Mouse (Mus musculus): ENCODE results near the gene Nfia. TPM values are rescaled to one million over a fixed set of nuclear protein-coding genes. Genes with fewer than 3 reads are reported as not detected.

Nfia gene
- polyA plus RNA-seq, 1 experiment from 2014 or later: 17.6 TPM

DNA sequence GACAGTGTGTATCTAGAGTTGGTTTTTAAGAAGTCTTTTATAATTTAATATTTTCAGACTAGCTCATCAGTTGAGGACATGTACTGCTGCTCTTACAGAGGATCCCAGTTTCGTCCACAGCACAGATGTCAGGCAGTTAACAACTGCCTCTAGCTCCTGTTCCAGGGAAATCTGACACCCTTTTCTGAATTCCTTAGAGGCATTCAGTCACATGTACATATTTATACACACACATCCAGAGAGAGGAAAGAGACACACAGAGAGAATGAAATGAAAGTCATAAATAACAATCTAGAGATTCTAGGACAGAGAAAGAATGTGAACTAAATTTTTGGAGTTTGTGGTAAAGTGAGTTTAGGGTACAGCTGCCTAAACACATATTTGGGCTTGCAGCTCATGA, 308.1 kb downstream of the Nfia start:
- peaks cover 4% of the 10 kb centered on the region for H3K4me1 ChIP-seq
- no peaks in the 10 kb centered on the region for H3K27me3 ChIP-seq (ENCODE audit: poor library complexity, severe bottlenecking)
- no peak overlapping the region for H3K4me3 ChIP-seq
- no peak for DNase-seq (ENCODE audit: extremely low spot score, low spot score)
- no peaks in the 10 kb centered on the region for H3K36me3 ChIP-seq (replicated peaks)
- H3K27ac ChIP-seq: no peak overlapping the region
- H3K9me3 ChIP-seq: no peaks in the 10 kb centered on the region
- 39% methylated on average over 1 of the region's 1 CpGs for WGBS

DNA sequence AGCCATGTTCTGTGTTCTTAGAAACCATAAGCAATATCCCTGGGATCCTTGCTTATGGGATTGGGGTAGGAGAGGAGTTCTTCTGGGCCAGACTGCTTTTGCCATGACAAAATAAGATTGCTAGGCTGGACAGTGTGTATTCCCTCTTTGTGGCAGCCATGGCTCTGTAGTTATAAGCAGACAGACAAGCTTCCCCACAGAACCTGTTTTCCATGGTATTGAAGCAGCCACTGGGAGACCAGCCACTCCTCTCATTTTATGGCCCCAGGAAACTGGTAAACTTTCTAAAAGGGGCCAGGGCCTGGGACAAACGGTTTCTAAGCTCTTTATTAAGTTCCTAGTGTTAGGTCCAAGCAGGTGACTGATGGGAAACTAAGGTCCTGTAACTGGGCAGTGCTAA, 309.4 kb downstream of the Nfia start:
- H3K4me1 ChIP-seq: peaks cover 7% of the 10 kb centered on the region
- 56% methylated on average over 1 of the region's 1 CpGs for WGBS
- H3K27ac ChIP-seq: no peak overlapping the region
- no peak for DNase-seq (ENCODE audit: extremely low spot score, low spot score)
- no peaks in the 10 kb centered on the region for H3K27me3 ChIP-seq (ENCODE audit: poor library complexity, severe bottlenecking)
- no peaks in the 10 kb centered on the region for H3K36me3 ChIP-seq (replicated peaks)
- no peak overlapping the region for H3K4me3 ChIP-seq
- H3K9me3 ChIP-seq: no peaks in the 10 kb centered on the region

DNA sequence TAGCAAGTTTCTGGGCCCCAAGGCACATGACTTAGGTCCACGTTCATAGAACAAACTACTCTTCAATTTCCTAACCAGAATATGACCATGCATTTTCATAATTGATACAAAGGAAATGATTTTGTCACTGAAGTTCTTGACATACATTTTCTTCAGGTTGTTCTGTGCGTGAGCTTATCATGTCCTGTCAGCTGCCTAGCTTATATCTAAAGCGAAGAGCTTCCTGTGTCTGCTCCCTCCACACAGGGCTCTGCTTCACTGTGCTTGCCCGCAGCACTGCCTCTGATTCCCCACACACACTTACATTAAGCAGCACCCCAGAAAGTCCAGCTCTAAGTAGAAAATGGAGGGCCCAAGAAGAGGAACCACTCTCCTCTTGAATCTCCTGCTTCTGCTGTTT, 310.0 kb downstream of the Nfia start:
- Histone ChIP-seq H3K9me3 (no peaks in the 10 kb centered on the region), H3K4me3 (no peak overlapping the region), H3K27me3 (ENCODE audit: poor library complexity, severe bottlenecking) (no peaks in the 10 kb centered on the region), H3K4me1 (peaks cover 9% of the 10 kb centered on the region), H3K27ac (no peak overlapping the region), H3K36me3 (replicated peaks) (no peaks in the 10 kb centered on the region)
- DNase-seq (ENCODE audit: extremely low spot score, low spot score): no peak
- 92% methylated on average over 4 of the region's 4 CpGs for WGBS

DNA sequence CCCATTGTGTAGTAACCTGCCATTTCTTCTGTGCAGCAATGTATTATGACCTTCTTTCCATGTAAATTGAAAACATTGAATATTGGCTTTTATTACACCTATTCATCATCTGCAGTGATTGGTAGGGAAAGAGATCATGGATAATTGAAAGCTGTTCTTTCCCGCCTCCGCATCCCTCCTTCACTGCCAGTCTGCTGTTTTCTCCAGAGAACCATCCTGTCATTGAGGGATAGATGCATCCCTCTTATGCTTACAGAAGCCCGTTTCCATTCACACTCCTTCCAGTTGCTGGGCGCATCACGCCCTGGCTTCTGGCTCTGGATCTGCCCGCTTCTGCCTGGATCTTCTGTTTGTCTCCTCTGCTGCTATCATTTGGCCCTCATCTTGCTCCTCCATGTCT, 312.5 kb downstream of the Nfia start:
- Histone ChIP-seq H3K4me3 (no peak overlapping the region), H3K27ac (no peak overlapping the region), H3K36me3 (replicated peaks) (no peaks in the 10 kb centered on the region), H3K27me3 (ENCODE audit: poor library complexity, severe bottlenecking) (no peaks in the 10 kb centered on the region), H3K4me1 (peaks cover 14% of the 10 kb centered on the region), H3K9me3 (no peaks in the 10 kb centered on the region)
- DNase-seq (ENCODE audit: extremely low spot score, low spot score): no peak
- 95% methylated on average over 6 of the region's 6 CpGs for WGBS

DNA sequence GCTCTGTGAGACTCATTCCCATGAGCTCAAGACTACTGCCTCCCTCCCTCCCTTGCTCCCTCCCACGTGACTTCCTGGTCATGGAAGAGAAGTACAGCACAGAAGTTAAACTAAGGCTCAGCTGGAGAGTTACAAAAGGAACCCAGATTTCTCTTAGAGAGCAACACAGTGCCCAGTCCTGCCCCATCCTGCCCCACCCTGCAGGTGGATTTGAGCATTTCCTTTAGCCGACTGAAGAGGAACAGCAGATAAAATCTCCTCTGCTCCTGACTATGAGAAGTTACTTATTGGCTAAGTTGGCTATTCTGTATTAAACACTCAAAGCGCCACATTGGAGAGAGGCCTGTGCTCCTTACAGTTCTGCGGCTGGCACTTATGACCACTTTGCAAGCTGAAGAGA, 314.4 kb downstream of the Nfia start:
- Histone ChIP-seq H3K4me1 (peaks cover 27% of the 10 kb centered on the region), H3K27ac (no peak overlapping the region), H3K27me3 (ENCODE audit: poor library complexity, severe bottlenecking) (peaks cover 9% of the 10 kb centered on the region), H3K9me3 (no peaks in the 10 kb centered on the region), H3K36me3 (replicated peaks) (no peaks in the 10 kb centered on the region), H3K4me3 (no peak overlapping the region)
- WGBS: 74% methylated on average over 4 of the region's 4 CpGs
- DNase-seq (ENCODE audit: extremely low spot score, low spot score): no peak

DNA sequence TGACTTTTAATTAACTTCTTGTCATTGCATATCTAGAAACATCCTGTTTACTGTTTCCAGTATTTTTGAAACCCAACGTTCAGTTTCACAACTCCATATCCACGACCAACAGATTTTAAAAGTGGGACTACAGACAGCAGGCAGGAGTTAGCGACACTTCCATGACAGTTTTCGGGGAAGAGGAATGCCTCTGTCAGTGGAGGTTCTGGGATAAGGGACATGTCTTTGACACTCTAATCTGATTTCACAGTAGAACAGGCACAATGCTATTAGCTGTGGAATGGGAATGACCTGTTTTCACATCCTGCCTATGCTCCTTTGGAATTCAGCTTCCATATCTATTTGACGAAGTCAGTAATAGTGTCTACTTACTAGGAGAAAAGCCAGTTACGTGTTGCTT, 317.5 kb downstream of the Nfia start:
- H3K27ac ChIP-seq: no peak overlapping the region
- H3K4me1 ChIP-seq: peaks cover 54% of the 10 kb centered on the region
- no peak overlapping the region for H3K4me3 ChIP-seq
- whole genome bisulfite sequencing: 59% methylated on average over 6 of the region's 6 CpGs
- H3K36me3 ChIP-seq (replicated peaks): no peaks in the 10 kb centered on the region
- H3K27me3 ChIP-seq (ENCODE audit: poor library complexity, severe bottlenecking): peaks cover 39% of the 10 kb centered on the region
- no peak for DNase-seq (ENCODE audit: extremely low spot score, low spot score)
- H3K9me3 ChIP-seq: no peaks in the 10 kb centered on the region

DNA sequence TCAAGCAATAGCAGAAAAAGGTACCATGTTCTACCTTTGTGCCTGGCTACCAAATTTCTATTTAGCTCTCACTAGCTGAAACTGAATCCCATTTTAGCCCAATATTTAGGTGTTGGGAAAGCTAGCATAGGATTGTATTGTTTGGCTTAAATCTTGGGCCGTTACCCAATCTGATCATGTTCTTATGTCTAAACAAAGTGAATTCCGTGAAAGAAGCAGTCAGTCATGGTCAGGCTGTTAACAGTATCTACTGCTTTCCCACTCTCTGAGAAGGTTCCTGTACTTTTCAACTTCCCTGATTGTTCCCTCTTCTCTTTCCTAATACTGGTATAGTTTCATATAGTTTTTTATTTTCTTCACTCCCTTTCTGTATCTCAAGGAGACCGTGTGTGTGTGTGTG, 318.1 kb downstream of the Nfia start:
- DNase-seq (ENCODE audit: extremely low spot score, low spot score): no peak
- 78% methylated on average over 3 of the region's 3 CpGs for WGBS
- Histone ChIP-seq H3K36me3 (replicated peaks) (no peaks in the 10 kb centered on the region), H3K4me1 (peaks cover 54% of the 10 kb centered on the region), H3K9me3 (no peaks in the 10 kb centered on the region), H3K4me3 (no peak overlapping the region), H3K27me3 (ENCODE audit: poor library complexity, severe bottlenecking) (peaks cover 45% of the 10 kb centered on the region), H3K27ac (no peak overlapping the region)

DNA sequence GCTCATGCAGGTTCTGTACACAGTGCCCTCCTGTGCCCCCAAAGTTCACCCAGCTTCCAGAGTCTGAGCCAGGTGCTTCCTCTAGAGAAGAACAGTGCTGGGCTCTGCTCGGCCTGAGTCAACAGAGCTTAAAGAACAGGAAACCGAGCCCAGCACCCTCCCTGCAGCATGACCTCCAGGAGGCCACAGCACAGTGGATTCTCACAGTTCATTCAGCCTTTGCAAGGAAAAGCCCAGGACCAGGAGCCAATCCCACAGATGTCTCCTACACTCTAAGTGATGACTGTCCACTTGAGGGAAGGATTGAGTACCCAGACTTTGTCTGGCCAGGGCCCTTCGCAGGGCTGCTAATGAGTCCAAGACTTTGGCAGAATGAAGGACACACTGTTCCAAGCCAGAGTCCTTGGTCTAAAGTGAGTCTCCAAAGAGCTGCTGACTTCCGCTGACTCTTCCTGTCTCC, 318.9 kb downstream of the Nfia start:
- 56% methylated on average over 4 of the region's 4 CpGs for WGBS

DNA sequence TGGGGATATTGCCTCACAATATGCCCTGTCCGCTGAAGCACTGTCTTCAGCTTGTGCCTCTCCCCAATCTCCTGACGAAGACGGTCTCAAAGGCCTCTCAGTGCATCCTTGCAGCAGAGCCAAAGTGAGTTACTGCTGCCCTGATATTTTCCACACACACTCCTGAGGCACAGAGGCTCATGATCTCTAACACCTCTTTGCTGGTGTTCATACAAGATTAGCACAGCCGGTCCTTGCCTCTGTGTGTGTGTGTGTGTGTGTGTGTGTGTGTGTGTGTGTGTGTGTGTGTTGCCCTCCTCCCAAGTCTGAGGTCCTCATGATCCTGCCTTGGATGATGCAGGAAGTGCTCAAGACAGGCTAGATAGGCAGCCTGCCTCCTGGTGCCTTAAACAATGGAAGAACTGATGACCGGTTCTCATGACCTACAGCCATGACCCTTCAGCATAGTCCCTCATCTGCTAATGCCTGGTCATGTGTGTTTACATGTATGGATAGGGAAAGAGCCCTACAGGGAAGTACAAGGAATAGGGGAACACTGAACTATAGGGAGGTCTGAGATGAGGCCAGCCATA, 319.5 kb downstream of the Nfia start:
- H3K9me3 ChIP-seq: no peaks in the 10 kb centered on the region
- peaks cover 56% of the 10 kb centered on the region for H3K27me3 ChIP-seq (ENCODE audit: poor library complexity, severe bottlenecking)
- H3K36me3 ChIP-seq (replicated peaks): no peaks in the 10 kb centered on the region
- DNase-seq (ENCODE audit: extremely low spot score, low spot score): no peak
- peaks cover 50% of the 10 kb centered on the region for H3K4me1 ChIP-seq
- H3K27ac ChIP-seq: peak overlapping the region; percentile 61
- H3K4me3 ChIP-seq: no peak overlapping the region
- 83% methylated on average over 5 of the region's 5 CpGs for WGBS

More for the DNA sequence above, 318.9 kb downstream of the Nfia start:
- Histone ChIP-seq H3K27me3 (ENCODE audit: poor library complexity, severe bottlenecking) (peaks cover 52% of the 10 kb centered on the region), H3K4me3 (no peak overlapping the region), H3K36me3 (replicated peaks) (no peaks in the 10 kb centered on the region), H3K27ac (peak overlapping the region; percentile 61), H3K4me1 (peaks cover 54% of the 10 kb centered on the region), H3K9me3 (no peaks in the 10 kb centered on the region)
- no peak for DNase-seq (ENCODE audit: extremely low spot score, low spot score)

DNA sequence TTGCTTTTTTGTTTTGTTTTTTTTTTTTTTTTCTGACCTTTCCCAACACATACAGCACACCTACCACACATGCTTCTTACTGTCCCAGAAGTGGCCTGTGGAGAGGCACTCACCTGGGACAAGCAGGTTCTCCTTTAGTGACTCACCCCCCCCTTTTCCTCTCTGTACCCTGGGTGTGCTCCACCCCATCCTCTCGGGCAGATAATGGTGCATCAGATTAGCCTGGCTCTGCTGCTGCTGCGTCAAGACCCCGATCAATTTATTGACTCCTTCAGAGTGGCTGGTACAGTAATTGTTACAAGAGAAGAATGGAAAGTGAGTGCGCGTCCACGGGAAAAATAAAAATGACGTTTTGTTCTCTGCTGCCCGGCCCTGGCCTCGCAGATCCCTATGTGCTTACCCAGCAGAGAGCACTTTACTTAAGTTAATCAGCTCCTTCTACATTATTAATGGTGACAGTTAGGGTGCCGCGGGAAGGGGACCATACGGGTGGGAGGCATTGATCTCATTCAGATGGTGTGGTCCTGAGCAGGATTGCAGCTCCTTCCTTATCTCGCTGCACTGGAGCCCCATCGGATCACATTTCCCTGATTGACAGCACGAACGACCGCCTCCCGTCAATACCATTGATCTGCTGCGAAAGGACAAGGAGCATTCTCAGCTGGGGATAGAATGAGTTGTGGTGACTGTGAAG, 321.7 kb downstream of the Nfia start:
- no peaks in the 10 kb centered on the region for H3K9me3 ChIP-seq
- 18% methylated on average over 19 of the region's 19 CpGs for WGBS
- H3K4me1 ChIP-seq: peaks cover 50% of the 10 kb centered on the region
- peaks cover 66% of the 10 kb centered on the region for H3K27me3 ChIP-seq (ENCODE audit: poor library complexity, severe bottlenecking)
- H3K36me3 ChIP-seq (replicated peaks): no peaks in the 10 kb centered on the region; the same call in 1 of the 2 replicates
- no peak overlapping the region for H3K4me3 ChIP-seq
- 0 out of 2 replicates have a peak overlapping the region, but pooled peaks have one; percentile 20 for H3K27ac ChIP-seq
- no peak for DNase-seq (ENCODE audit: extremely low spot score, low spot score)

DNA sequence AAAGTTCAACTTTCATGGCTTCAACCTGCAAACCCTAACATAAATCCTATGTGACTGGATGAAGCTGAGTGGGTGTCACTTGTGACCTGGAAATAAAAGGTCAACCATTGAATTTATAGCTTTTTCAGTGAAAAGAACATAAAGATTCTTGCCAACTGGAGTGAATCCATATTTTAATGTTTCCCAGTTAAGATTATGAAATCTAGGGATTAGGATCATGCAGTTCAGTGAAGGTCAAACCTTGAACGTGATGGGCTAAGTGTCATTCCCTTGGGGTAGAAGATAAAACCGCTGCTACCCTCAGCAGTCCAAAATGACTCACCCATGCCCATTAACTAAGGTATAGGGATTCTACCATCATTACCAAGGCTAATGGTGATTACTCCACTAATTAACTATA, 322.5 kb downstream of the Nfia start:
- Histone ChIP-seq H3K4me1 (peaks cover 52% of the 10 kb centered on the region), H3K27me3 (ENCODE audit: poor library complexity, severe bottlenecking) (peaks cover 66% of the 10 kb centered on the region), H3K4me3 (no peak overlapping the region), H3K27ac (no peak overlapping the region), H3K9me3 (no peaks in the 10 kb centered on the region), H3K36me3 (replicated peaks) (no peaks in the 10 kb centered on the region; the same call in 1 of the 2 replicates)
- DNase-seq (ENCODE audit: extremely low spot score, low spot score): no peak
- WGBS: 75% methylated on average over 2 of the region's 2 CpGs

DNA sequence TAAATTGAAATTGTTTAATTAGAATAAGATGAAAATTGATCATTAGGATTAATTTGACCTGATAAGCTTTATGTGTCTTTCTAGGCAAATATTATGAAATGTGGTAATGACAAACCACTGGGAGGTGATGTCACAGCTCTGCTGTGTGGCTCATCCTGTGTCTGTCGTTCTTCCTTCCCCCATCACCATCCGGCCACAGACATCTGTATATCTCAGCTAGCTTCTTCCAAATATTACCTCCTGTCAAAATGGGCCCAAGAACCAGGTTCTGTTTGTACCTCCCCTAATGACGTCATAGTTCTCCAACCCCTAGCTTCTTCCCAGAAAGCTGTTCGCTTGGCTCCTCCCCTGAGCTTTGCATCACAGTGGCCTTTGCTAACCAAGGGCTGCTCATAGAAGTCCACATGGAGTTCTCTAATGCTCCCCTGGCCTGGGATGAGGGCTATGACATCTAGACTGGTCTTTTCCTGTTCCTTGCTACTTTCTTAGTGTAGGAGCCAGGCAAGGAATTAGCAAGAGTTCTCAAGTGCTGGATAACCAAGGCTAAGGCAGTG, 324.6 kb downstream of the Nfia start:
- Histone ChIP-seq H3K9me3 (no peaks in the 10 kb centered on the region), H3K27ac (no peak overlapping the region), H3K27me3 (ENCODE audit: poor library complexity, severe bottlenecking) (peaks cover 71% of the 10 kb centered on the region), H3K36me3 (replicated peaks) (no peaks in the 10 kb centered on the region; the same call in 1 of the 2 replicates), H3K4me3 (no peak overlapping the region), H3K4me1 (peaks cover 53% of the 10 kb centered on the region)
- DNase-seq (ENCODE audit: extremely low spot score, low spot score): no peak
- 84% methylated on average over 4 of the region's 4 CpGs for WGBS

DNA sequence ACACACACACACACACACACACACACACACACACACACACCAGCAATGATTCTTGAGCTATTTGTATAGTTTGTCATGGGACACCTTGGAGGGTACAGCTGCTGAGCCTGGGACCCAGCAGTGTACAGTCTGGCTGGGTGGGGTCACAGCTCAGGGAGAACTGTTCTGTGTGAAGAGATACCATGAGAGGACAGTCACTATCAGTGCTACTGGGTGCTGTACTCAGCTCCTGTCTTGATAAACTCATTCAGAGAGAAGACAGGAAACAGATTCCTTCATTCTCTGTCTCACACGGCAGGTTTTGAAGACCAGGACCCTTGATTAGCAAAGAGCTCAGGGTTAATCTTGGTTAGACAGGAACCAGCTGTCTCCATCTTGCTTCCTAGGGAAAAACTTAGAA, 326.1 kb downstream of the Nfia start:
- no peak overlapping the region for H3K4me3 ChIP-seq
- 74% methylated on average over 1 of the region's 1 CpGs for WGBS
- peaks cover 70% of the 10 kb centered on the region for H3K27me3 ChIP-seq (ENCODE audit: poor library complexity, severe bottlenecking)
- peak overlapping the region; percentile 9; the same call in 1 of the 2 replicates for H3K27ac ChIP-seq
- no peaks in the 10 kb centered on the region for H3K9me3 ChIP-seq
- DNase-seq (ENCODE audit: extremely low spot score, low spot score): no peak
- peaks cover 55% of the 10 kb centered on the region for H3K4me1 ChIP-seq
- no peaks in the 10 kb centered on the region; the same call in 1 of the 2 replicates for H3K36me3 ChIP-seq (replicated peaks)

Measured in forebrain, embryonic 10.5 days (tissue).